Mouse (Mus musculus): ENCODE measurements around the gene Tlcd1. TPM values are rescaled to one million over a fixed set of nuclear protein-coding genes. Genes with fewer than 3 reads are reported as not detected.

The Tlcd1 gene
- total and polyA plus RNA-seq, 3 experiments = 23.3 to 28.3 TPM; not detected in 1

GRCm38 (mm10) chr11:78136132-78136531 lies 40.4 kb upstream of the Tlcd1 start:
- H3K36me3 ChIP-seq (ENCODE audit: control insufficient read depth in 1 of 2, insufficient read depth in 2 of 2, low read length in 2 of 2) = peaks cover 0 to 41% of the 10 kb centered on the region in 2 experiments; a peak in 2 of 4 replicates
- no peaks in the 10 kb centered on the region for H3K9me3 ChIP-seq (replicated peaks; ENCODE audit: insufficient read depth, low read length)
- peak overlapping the region; percentile 31; the same call in 1 of the 2 replicates for H3K27ac ChIP-seq (ENCODE audit: control insufficient read depth, low read depth, low read length)

GRCm38 (mm10) chr11:78137584-78137983 lies 38.9 kb upstream of the Tlcd1 start:
- Histone ChIP-seq H3K4me3 (ENCODE audit: control insufficient read depth in 1 of 2, insufficient read depth in 1 of 2, low read depth in 2 of 2, low read length in 2 of 2) (no peak overlapping the region), H3K36me3 (ENCODE audit: control insufficient read depth in 1 of 2, insufficient read depth in 2 of 2, low read length in 2 of 2) (peaks cover 0 to 43% of the 10 kb centered on the region in 2 experiments; a peak in 2 of 4 replicates), H3K27ac (ENCODE audit: control insufficient read depth, low read depth, low read length) (no peak overlapping the region), H3K9me3 (replicated peaks; ENCODE audit: insufficient read depth, low read length) (no peaks in the 10 kb centered on the region), H3K27me3 (ENCODE audit: control insufficient read depth in 1 of 2, insufficient read depth in 2 of 2, low read length in 2 of 2) (no peaks in the 10 kb centered on the region), H3K9ac (ENCODE audit: control insufficient read depth, low read depth, low read length, poor library complexity, severe bottlenecking) (no peak overlapping the region), H3K79me2 (ENCODE audit: control insufficient read depth, insufficient read depth, low read length, poor library complexity) (no peaks in the 10 kb centered on the region; the same call in 1 of the 2 replicates), H3K4me1 (ENCODE audit: control insufficient read depth in 1 of 2, insufficient read depth in 2 of 2, low read length in 2 of 2) (peaks cover 38 to 43% of the 10 kb centered on the region in 2 experiments)
- DNase-seq (ENCODE audit: low read depth, low spot score) = no peak
- TF ChIP-seq RAD21 (IDR thresholded peaks at IDR 0.05; ENCODE audit: low read depth, low read length) (no peak), ETS1 (IDR thresholded peaks at IDR 0.05; ENCODE audit: low read depth, low read length) (no peak), ZNF384 (IDR thresholded peaks at IDR 0.05; ENCODE audit: low read depth, low read length) (no peak), CHD2 (IDR thresholded peaks at IDR 0.05; ENCODE audit: low read length) (no peak), POLR2AphosphoS2 (IDR thresholded peaks at IDR 0.05; ENCODE audit: low read length) (no peak), EP300 (IDR thresholded peaks at IDR 0.05; ENCODE audit: low read depth in 1 of 2, low read length in 2 of 2) (no peak)

More at GRCm38 (mm10) chr11:78136132-78136531, 40.4 kb upstream of the Tlcd1 start:
- H3K4me1 ChIP-seq (ENCODE audit: control insufficient read depth in 1 of 2, insufficient read depth in 2 of 2, low read length in 2 of 2) = peaks cover 38 to 42% of the 10 kb centered on the region in 2 experiments
- H3K9ac ChIP-seq (ENCODE audit: control insufficient read depth, low read depth, low read length, poor library complexity, severe bottlenecking) = no peak overlapping the region
- DNase-seq (ENCODE audit: low read depth, low spot score) = peak; percentile 82
- TF ChIP-seq GATA1 (IDR thresholded peaks at IDR 0.05; ENCODE audit: low read depth, low read length) = peak; percentile 81
- 0 out of 2 replicates have a peak, but pooled peaks have one; percentile 52 for TF ChIP-seq MYC (IDR thresholded peaks at IDR 0.05; ENCODE audit: low read depth, low read length)
- no peak for TF ChIP-seq MEF2A (IDR thresholded peaks at IDR 0.05; ENCODE audit: extremely low read depth, insufficient replicate concordance, low read depth, low read length, poor library complexity, severe bottlenecking)
- peak; percentile 54; the same call in 1 of the 2 replicates for TF ChIP-seq MAX (IDR thresholded peaks at IDR 0.05; ENCODE audit: low read length)
- no peak for TF ChIP-seq USF2 (IDR thresholded peaks at IDR 0.05; ENCODE audit: borderline replicate concordance in 1 of 2, insufficient read depth in 1 of 2, low read depth in 1 of 2, low read length in 2 of 2)
- peak; percentile 94 for TF ChIP-seq ETS1 (IDR thresholded peaks at IDR 0.05; ENCODE audit: low read depth, low read length)
- peak; percentile 89 for TF ChIP-seq ZNF384 (IDR thresholded peaks at IDR 0.05; ENCODE audit: low read depth, low read length)
- TF ChIP-seq EP300 (IDR thresholded peaks at IDR 0.05; ENCODE audit: low read depth in 1 of 2, low read length in 2 of 2) = peak; percentile 84 to 89
- TF ChIP-seq SIN3A (IDR thresholded peaks at IDR 0.05; ENCODE audit: low read length) = peak; percentile 66
- peak; percentile 91 for TF ChIP-seq TCF12 (IDR thresholded peaks at IDR 0.05; ENCODE audit: low read depth, low read length)
- TF ChIP-seq UBTF (IDR thresholded peaks at IDR 0.05; ENCODE audit: borderline replicate concordance, insufficient read depth, low read depth, low read length) = no peak
- TF ChIP-seq TAL1 (IDR thresholded peaks at IDR 0.05; ENCODE audit: low read length) = peak; percentile 68
- TF ChIP-seq MXI1 (IDR thresholded peaks at IDR 0.05; ENCODE audit: low read depth, low read length) = peak; percentile 48; the same call in 1 of the 2 replicates
- H3K79me2 ChIP-seq (ENCODE audit: control insufficient read depth, insufficient read depth, low read length, poor library complexity) = no peaks in the 10 kb centered on the region; the same call in 1 of the 2 replicates
- H3K27me3 ChIP-seq (ENCODE audit: control insufficient read depth in 1 of 2, insufficient read depth in 2 of 2, low read length in 2 of 2) = no peaks in the 10 kb centered on the region
- no peak overlapping the region for H3K4me3 ChIP-seq (ENCODE audit: control insufficient read depth in 1 of 2, insufficient read depth in 1 of 2, low read depth in 2 of 2, low read length in 2 of 2)

Data from MEL (cell line).